Mouse (Mus musculus): ENCODE data around the gene Ctbp1.
A peak's percentile ranks its signal among the peaks of the same experiment; 100 is the strongest.

The Ctbp1 gene

DNA sequence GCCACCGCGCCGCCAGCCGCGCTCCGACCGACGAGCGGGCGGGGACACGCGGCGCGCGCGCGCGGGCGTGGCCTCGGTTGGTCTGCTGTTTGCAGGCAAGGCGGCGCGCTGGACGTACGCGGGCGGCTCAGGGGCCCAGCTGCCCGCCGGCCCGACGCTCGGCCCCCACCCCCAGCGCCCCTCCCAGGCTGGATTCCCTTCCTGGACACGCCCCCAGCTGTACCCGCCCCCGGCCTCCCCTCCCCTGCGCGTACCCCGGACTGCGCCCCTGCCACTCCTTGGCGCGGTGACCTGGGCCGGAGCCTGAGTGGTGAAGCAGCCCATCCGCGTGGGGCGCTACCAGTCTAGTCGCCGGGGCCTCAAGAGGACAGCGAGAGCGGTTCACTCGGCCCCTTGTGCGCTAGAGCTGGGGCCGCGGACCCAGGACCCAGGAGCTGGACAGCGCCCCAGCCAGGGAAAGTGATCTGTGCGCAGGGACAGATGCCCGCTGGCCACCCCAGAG is at the start of gene Ctbp1:
Gene Ctbp1, minus strand, starts transcription at position 42 of the 502 bp plus-strand sequence.
- DNase-seq, result peak; percentile 78 to 80

DNA sequence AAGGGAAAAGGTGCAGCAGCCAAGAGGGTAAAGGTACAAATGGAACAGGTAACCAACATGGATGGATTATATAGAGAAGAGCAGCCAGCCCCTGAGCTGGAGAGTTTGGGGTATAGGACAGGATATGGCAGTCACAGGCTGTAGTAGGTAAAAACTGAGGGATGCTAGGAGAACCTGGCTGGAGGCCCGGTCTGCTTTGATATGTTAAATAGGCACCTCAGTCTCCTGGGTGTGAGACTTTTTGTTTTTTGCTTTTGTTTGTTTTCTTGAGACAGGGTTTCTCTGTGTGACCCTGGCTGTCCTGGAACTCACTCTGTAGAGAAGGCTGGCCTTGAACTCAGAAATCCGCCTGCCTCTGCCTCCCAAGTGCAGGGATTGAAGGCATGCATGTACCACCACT is 49.7 kb upstream of the Ctbp1 start:
- no peak for DNase-seq

DNA sequence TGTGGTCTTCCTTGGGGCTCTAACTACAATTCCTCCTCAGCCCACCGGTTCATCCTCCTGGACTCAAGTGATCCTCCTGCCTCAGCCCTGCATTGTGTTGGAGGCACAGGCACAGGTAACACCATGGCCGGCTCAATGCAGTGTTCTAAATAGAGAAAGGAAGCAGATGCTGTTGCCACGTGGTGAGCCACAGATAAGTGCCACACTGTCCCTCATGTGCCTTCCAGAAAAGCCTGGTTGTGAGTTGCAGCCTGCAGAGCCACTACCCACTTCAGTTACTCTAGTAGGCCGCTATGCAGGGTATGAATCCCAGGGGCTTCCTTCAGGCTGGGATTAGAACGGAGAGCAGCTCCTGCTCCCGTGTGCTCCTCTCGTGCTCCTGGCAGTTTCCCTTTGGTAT is 37.4 kb upstream of the Ctbp1 start:
- DNase-seq, result no peak

DNA sequence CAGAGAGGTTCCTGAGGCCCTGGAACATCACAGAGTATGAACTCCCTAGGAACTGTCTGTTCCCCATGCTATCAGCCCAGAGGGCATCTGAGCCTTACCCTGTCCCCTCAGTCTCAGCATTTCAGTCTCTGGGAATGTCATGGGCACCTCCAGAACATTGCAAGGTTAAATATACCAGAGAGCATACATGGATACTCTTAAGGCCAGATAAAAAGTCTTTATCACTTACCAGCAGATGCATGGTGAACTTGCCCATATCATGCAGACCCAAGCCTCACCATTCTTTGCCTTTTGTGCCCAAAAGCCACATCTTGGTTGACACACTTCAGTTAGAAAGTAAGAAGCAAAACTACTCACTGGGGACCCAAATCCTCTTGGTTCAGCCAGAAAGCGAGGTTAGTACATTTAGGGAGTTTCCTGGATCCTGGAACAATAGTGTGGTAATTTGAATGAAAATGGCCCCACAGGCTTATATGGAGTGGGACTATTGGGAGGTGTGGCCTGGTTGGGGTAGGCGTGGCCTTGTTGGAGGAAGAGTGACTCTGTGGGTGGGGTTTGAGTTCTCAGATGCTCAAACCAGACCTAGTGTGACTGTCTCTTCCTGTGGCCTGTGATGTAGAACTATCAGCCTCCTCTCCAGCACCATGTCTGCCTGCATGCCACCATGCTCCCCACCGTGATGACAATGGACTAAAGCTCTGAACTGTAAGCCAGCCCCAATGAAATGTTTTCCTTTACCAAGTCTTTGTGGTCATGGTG is 36.1 kb upstream of the Ctbp1 start:
- DNase-seq, result no peak

GRCm38 (mm10) chr5:33301801-33302200 is 27.0 kb upstream of the Ctbp1 start:
- DNase-seq, result no peak

- DNase-seq, result no peak
These were observed 22.4 kb upstream of the Ctbp1 start for GRCm38 (mm10) chr5:33297164-33297563.

DNA sequence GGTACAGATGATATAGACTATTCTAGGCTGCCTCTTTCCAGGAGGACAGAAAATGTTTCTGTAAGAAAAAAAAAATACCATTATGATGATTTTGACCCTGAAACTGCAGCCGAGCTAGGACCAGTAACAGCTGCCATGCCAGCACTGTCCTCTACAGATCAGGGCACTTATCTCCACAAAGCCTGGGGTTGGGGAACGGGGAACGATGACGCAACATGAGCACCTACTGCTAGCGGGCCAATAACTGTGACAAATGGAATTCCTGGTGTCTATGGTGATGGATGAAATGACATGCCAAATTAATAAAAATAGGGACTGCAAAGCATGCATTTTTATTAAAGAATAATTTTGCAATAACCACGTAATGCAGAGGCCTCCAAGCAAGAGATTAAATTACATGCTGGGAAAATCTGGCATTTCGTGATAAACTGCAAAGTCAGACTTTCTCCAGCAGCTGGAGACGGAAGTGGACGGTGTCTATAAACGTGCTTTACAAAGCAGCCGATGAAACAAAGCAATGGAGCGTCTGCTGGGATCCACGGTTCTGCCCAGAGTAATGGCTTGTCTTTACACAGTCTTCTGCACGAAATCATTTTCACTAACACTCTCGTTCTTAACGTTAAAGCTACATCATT is 19.1 kb upstream of the Ctbp1 start:
- no peak for DNase-seq

GRCm38 (mm10) chr5:33283951-33284350 is 9.2 kb upstream of the Ctbp1 start:
- DNase-seq, result no peak

DNA sequence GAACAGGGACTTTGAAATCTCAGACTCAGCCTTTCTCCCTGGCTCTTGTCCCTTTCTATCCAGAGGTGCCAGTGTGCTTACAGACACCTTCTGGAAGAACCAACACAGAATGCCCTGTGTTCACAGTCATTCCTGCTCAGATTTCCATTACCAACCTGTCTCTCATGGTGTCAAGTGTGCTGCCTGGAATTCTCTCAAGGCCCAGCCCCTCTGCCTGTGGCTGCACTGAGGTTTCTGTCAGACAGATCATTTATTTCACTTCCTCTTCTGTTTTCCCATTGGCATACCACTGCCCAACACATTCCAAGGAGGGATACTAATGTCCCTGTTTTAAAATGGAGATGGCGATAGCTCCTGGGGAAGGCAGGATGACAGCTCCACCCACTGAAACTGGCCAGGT is 6.6 kb upstream of the Ctbp1 start:
- DNase-seq, result no peak

DNA sequence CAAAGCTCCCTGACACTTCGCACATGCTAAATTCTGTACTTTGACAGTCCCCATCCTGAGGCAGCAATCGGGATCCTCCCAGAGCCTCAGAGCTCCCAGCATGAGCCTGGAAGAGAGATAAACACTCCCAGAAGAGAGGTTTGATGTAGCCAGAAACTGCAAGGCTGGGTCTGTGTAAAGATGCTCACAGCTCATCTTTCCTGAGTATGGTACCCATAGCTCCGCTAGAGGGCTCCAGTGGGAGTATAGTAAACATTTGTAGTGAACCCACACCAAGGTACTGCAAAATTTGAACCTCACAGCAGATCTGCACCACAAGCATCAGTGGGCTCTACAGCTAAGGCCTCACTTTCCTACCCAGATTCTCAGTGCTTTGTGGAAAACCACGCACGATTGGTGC is 4.2 kb upstream of the Ctbp1 start:
- DNase-seq, result no peak

DNA sequence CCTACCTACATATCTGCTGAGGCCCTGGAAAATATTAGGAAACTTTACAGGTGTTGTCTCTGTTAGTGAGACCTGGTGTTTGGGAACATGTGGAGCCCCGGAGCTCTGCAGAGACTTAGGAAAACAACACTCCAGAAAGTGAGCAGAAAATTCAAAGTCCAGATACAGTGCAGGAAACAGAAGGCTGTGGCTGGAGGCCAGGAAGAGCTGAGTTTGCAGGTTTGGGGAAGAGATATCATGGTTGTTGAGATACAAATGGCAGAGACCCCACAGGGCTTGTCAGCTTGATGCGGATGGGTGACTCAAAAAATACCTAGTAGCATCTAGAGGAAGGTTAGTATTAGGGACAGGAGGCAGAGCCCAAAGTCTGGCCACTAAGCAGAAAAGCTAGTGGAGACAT is 2.5 kb upstream of the Ctbp1 start:
- DNase-seq, result no peak

- DNase-seq, result no peak
These were observed 960 bp upstream of the Ctbp1 start for GRCm38 (mm10) chr5:33275754-33276153.

GRCm38 (mm10) chr5:33274085-33274952 is 475 bp downstream of the Ctbp1 start:
- DNase-seq, result peak; percentile 88 to 90

- no peak for DNase-seq
These were observed 1.1 kb downstream of the Ctbp1 start for GRCm38 (mm10) chr5:33273777-33274084.

- no peak for DNase-seq
These were observed 1.7 kb downstream of the Ctbp1 start for GRCm38 (mm10) chr5:33272845-33273776.

DNA sequence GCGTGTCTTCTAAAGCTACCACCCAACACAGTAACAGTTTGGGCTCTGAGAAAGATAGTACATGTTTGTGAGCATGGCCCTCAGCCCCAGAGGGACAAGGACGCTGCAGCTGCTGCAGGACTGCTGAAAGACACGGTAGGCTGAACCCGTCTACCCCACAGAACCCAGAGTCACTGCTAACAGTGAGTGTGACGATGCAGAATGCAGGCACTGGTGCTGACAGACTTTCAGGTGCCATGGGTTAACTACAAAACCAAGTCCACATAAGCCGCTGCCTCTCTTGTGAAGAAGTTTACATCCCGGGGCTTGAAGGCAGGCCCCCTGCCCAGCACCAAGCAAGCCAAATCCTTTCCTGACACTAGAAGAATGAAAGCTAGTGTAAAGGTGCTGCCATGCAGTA is 2.6 kb downstream of the Ctbp1 start:
- no peak for DNase-seq

DNA sequence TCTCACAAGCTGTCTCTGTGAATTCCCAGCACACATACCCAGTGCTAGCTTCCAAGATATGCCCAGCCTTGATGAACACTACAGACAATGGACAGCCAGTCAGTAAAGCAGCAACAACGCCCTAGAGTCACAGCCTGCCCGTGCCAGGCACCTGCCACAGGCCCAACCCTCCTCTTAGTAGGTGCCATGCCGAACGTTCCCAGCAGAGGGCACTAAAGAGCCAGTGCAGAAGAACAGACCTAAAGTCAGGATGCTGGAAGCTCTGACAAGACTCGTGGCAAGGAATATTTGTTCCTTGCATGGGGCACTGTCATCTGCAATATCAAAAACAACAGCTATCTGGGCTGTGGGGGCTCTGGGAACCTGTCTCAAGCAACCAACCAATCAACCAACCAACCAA is 4.2 kb downstream of the Ctbp1 start:
- peak; percentile 51 to 67 for DNase-seq

DNA sequence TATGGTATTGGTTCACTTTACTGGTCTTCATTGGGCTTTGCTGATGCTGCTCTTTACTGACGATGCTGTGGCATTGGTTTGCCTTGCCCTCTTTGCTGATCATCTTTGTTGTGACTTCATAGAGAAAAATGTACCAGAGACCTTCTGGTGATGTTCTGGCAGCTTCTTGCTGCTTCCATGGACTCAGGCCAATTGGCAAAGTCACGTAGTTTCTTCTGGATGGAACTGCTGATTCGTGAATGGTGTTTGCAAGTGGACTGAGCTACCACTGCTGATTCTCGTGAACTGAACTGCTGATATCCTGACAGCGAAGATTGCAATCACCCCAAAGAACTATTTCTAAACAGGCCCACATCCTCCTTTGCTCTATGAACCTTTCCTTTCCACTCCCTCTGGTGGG is 20.4 kb downstream of the Ctbp1 start:
- DNase-seq, result no peak

GRCm38 (mm10) chr5:33248186-33248585 is 26.6 kb downstream of the Ctbp1 start:
- no peak for DNase-seq

GRCm38 (mm10) chr5:33247387-33247786 is 27.4 kb downstream of the Ctbp1 start:
- DNase-seq, result no peak

- no peak for DNase-seq
These were observed 29.1 kb downstream of the Ctbp1 start for GRCm38 (mm10) chr5:33245701-33246100.

GRCm38 (mm10) chr5:33244377-33244920 is 30.3 kb downstream of the Ctbp1 start:
- DNase-seq, result no peak
